Mouse (Mus musculus): ENCODE measurements around the gene Ulk4. TPM values are rescaled to one million over a fixed set of nuclear protein-coding genes. Genes with fewer than 3 reads are reported as not detected.

The Ulk4 gene
- polyA plus RNA-seq, 1 experiment, result 14.9 TPM

DNA sequence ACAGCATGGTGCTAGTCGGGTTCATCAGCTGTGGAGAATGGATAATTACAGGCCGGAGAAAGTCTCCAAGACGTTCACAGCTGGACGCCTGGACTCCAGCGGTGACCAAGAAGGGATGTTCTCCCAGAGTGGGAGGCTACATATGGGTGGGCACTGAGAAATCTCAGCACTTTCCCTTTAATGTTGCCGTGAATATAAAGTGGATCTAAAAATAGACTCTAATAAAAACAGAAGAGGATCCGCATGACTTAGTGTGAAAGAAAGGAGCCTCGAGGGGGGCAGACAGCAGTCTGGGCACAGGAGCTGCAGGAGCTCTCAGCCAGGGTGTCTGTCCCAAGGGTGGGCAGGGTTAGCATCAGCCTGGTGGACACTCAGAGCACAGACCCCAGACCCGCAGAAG is 288.9 kb downstream of the Ulk4 start:
- Histone ChIP-seq H3K4me1 (ENCODE audit: control insufficient read depth, insufficient read depth, low read length) (no peaks in the 10 kb centered on the region), H3K4me3 (replicated peaks; ENCODE audit: extremely low read depth, low read depth, low read length) (no peak overlapping the region)
- no peak for DNase-seq
- 55% methylated on average over 9 of the region's 9 CpGs for WGBS
- no peak for TF ChIP-seq CTCF (IDR thresholded peaks at IDR 0.05; ENCODE audit: insufficient read depth, low read length)
- no peak for TF ChIP-seq POLR2A (IDR thresholded peaks at IDR 0.05; ENCODE audit: borderline replicate concordance, extremely low read depth, low read depth, low read length)

DNA sequence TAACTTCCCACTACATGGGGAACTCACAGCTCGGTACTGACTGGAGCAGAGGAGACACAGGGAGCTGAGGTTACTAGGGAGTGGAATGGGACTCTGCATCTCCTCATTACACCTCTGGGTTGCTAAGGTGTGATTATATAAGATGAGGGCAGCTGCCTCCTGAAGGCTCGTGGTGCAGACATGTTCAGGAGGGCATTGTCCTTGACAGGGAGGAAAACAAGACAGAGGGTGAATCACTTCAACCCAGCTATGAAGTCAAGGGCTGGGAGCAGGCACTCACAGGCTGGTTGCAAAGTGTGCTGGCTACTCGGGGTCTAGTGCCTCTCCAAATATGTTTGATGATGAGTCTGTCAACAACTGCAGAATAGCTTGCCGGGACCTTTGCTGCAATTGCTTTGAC is 290.0 kb downstream of the Ulk4 start:
- no peak for TF ChIP-seq POLR2A (IDR thresholded peaks at IDR 0.05; ENCODE audit: borderline replicate concordance, extremely low read depth, low read depth, low read length)
- TF ChIP-seq CTCF (IDR thresholded peaks at IDR 0.05; ENCODE audit: insufficient read depth, low read length), result no peak
- Histone ChIP-seq H3K4me1 (ENCODE audit: control insufficient read depth, insufficient read depth, low read length) (no peaks in the 10 kb centered on the region), H3K4me3 (replicated peaks; ENCODE audit: extremely low read depth, low read depth, low read length) (no peak overlapping the region)
- WGBS, result 58% methylated on average over 4 of the region's 4 CpGs
- DNase-seq, result no peak

DNA sequence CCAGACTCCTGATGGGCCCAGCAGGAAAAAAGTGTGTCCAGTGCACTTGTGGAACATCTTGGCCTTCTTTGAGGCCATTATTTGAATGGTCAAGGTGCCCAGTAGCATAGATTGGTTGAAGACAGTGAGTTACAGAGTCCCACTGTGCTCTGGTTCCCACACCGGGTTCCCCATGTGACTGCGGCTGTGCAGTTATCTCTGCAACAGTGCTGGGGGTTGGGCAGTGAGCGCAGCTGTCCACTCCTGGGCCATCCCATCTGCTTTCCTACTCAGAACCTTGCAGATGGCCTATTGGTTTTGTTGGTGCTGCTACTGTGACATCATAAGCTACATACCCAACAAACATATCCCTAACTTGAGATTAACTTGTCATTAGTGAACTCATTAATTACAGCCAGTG is 290.7 kb downstream of the Ulk4 start:
- TF ChIP-seq CTCF (IDR thresholded peaks at IDR 0.05; ENCODE audit: insufficient read depth, low read length) (no peak), POLR2A (IDR thresholded peaks at IDR 0.05; ENCODE audit: borderline replicate concordance, extremely low read depth, low read depth, low read length) (no peak)
- no peak overlapping the region for H3K4me3 ChIP-seq (replicated peaks; ENCODE audit: extremely low read depth, low read depth, low read length)
- H3K4me1 ChIP-seq (ENCODE audit: control insufficient read depth, insufficient read depth, low read length), result no peaks in the 10 kb centered on the region
- WGBS, result 99% methylated on average over 3 of the region's 3 CpGs
- DNase-seq, result no peak

DNA sequence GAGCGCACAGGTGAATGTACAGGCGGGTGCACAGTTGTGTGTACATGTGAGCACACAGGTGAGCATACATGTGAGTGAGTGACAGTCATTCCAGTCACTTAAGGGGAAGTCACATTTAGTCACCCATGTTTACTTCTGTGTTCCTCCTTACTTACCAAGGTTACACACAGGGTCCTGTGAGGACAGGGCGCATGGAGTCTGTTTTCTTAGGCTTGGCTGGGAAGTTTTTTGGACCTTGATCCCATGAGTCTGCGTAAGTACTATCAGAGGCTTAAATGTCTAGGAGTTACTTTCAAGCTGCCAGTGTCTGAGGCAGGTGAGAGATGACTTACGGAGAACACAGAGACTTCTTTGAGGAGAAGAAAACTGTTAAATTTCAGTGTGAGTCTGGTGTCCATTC is 291.5 kb downstream of the Ulk4 start:
- no peak for TF ChIP-seq POLR2A (IDR thresholded peaks at IDR 0.05; ENCODE audit: borderline replicate concordance, extremely low read depth, low read depth, low read length)
- TF ChIP-seq CTCF (IDR thresholded peaks at IDR 0.05; ENCODE audit: insufficient read depth, low read length), result no peak
- WGBS, result 94% methylated on average over 5 of the region's 5 CpGs
- Histone ChIP-seq H3K4me3 (replicated peaks; ENCODE audit: extremely low read depth, low read depth, low read length) (no peak overlapping the region), H3K4me1 (ENCODE audit: control insufficient read depth, insufficient read depth, low read length) (no peaks in the 10 kb centered on the region)
- DNase-seq, result no peak

DNA sequence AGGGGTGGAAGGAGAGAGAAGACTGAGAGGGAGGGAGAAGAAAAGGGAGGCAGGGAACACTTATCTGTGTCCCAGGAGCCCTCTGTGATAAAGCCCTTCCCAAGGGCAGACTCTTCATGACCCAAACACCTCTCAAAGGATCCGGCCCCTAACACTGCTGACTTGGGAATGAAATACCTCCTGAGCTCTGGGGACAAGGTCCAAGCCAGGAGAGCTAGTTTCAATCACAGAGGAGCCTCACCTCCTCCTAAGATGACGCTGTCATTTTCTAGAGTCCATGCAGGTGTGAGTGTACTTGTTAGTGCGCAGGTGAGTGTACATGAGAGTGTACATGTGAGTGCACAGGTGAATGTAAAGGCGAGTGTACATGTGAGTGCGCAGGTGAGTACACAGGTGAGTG is 292.0 kb downstream of the Ulk4 start:
- WGBS, result 96% methylated on average over 5 of the region's 5 CpGs
- no peak for TF ChIP-seq POLR2A (IDR thresholded peaks at IDR 0.05; ENCODE audit: borderline replicate concordance, extremely low read depth, low read depth, low read length)
- TF ChIP-seq CTCF (IDR thresholded peaks at IDR 0.05; ENCODE audit: insufficient read depth, low read length), result no peak
- DNase-seq, result no peak
- H3K4me1 ChIP-seq (ENCODE audit: control insufficient read depth, insufficient read depth, low read length), result no peaks in the 10 kb centered on the region
- H3K4me3 ChIP-seq (replicated peaks; ENCODE audit: extremely low read depth, low read depth, low read length), result no peak overlapping the region

DNA sequence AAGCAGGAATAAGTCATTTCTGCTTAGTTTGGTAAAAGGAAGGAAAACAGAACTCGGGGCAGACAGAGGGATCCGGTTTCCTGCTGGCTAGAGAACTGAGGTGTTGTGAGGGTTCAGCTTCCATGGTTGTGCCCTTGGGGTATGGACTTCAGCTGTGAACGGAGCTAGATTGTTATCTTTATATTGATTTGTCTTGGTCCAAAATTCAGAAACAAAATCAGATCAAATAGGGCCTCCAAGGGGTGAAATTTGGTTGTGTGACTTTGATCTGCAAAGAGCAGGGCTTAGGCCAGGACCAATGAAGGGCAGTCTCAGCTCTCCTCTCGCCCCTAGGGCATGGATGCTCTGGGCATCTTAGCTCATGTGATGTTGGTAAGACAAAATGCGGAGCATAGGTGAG is 292.5 kb downstream of the Ulk4 start:
- Histone ChIP-seq H3K4me3 (replicated peaks; ENCODE audit: extremely low read depth, low read depth, low read length) (no peak overlapping the region), H3K4me1 (ENCODE audit: control insufficient read depth, insufficient read depth, low read length) (no peaks in the 10 kb centered on the region)
- TF ChIP-seq CTCF (IDR thresholded peaks at IDR 0.05; ENCODE audit: insufficient read depth, low read length), result no peak
- TF ChIP-seq POLR2A (IDR thresholded peaks at IDR 0.05; ENCODE audit: borderline replicate concordance, extremely low read depth, low read depth, low read length), result no peak
- DNase-seq, result no peak
- 78% methylated on average over 5 of the region's 5 CpGs for WGBS

DNA sequence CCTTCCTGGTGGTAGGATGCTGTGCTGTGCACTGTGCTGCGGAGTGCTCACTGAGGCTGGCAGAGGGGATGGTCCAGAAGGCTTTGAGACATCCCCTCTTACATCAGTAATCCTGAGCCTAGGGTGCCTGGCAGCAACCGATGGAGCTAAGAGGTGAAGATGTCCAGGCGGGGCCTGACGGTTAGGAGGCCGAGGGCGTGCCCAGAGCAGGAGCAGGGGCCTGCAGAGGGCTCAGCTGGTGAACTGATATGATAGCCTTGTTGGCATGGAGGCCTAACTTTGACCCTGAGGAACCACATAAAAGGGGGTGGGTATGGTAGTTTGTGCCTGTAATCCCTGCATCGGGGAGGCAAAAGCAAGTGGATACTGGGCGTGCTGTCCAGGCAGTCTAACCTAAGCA is 293.1 kb downstream of the Ulk4 start:
- no peak for TF ChIP-seq POLR2A (IDR thresholded peaks at IDR 0.05; ENCODE audit: borderline replicate concordance, extremely low read depth, low read depth, low read length)
- no peak for TF ChIP-seq CTCF (IDR thresholded peaks at IDR 0.05; ENCODE audit: insufficient read depth, low read length)
- H3K4me3 ChIP-seq (replicated peaks; ENCODE audit: extremely low read depth, low read depth, low read length), result no peak overlapping the region
- no peak for DNase-seq
- no peaks in the 10 kb centered on the region for H3K4me1 ChIP-seq (ENCODE audit: control insufficient read depth, insufficient read depth, low read length)
- WGBS, result 95% methylated on average over 8 of the region's 8 CpGs

DNA sequence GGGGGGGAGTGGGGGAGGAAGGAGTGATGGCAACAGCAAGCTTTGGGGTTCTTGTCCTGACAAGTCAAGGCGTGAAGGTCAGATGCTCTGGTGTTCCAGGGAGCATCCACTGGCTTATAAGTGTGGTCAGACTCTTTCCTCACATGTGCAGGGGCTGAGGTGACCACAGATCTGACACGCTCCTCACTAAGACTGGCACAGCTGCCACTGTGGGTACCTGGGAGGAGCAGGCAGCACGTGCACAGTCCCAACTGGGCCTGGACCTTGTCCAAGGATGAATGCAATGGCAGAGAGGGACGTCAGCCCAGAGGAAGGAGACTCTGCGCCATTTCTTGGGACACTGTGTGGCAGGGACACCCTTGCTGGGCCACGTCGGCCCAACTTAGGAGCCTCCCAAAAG is 295.2 kb downstream of the Ulk4 start:
- Histone ChIP-seq H3K4me3 (replicated peaks; ENCODE audit: extremely low read depth, low read depth, low read length) (no peak overlapping the region), H3K4me1 (ENCODE audit: control insufficient read depth, insufficient read depth, low read length) (no peaks in the 10 kb centered on the region)
- TF ChIP-seq POLR2A (IDR thresholded peaks at IDR 0.05; ENCODE audit: borderline replicate concordance, extremely low read depth, low read depth, low read length), result no peak
- no peak for TF ChIP-seq CTCF (IDR thresholded peaks at IDR 0.05; ENCODE audit: insufficient read depth, low read length)
- no peak for DNase-seq
- WGBS, result 75% methylated on average over 7 of the region's 7 CpGs

DNA sequence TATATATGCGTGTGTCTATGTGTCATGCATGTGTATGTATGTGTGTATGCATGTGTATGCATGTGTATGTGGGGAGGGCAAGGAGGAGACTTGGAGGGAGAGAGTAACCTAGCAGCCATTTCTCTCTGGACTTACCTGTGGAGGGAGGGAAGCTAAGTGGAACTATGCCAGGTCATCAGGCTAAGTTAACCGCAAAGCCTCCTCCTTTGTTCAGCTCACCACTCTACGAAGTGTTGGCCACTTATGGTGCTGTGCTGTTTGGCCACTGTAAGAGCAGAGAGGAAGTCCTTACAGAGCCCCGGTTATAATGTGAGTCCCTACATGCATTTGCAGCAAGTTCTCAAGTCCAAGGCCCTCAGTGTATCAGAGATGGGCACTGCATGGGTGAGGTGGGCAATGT is 300.1 kb downstream of the Ulk4 start:
- 75% methylated on average over 4 of the region's 4 CpGs for WGBS
- no peak for TF ChIP-seq POLR2A (IDR thresholded peaks at IDR 0.05; ENCODE audit: borderline replicate concordance, extremely low read depth, low read depth, low read length)
- no peak for TF ChIP-seq CTCF (IDR thresholded peaks at IDR 0.05; ENCODE audit: insufficient read depth, low read length)
- DNase-seq, result no peak
- peaks cover 2% of the 10 kb centered on the region; the same call in 1 of the 2 replicates for H3K4me1 ChIP-seq (ENCODE audit: control insufficient read depth, insufficient read depth, low read length)
- no peak overlapping the region for H3K4me3 ChIP-seq (replicated peaks; ENCODE audit: extremely low read depth, low read depth, low read length)

DNA sequence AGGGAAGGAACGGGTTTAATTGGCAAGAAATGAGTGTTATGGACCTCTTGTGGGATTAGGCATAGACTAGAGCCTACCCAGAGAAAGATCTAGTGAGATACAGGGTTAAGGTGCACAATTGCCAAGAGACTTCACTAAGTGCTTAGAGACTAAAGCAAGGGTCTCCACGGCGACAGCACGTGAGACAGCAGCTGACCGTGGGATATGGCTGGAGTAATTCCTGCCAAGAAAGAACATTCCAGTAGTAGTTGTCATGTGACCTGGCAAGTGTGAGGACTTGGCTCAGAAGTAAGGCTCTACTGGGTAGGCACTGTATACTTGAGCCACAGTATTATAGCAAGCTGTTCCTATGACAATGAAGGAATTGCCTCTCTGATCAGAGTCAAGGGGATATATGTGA is 300.8 kb downstream of the Ulk4 start:
- no peak for DNase-seq
- no peak overlapping the region for H3K4me3 ChIP-seq (replicated peaks; ENCODE audit: extremely low read depth, low read depth, low read length)
- H3K4me1 ChIP-seq (ENCODE audit: control insufficient read depth, insufficient read depth, low read length), result peaks cover 2% of the 10 kb centered on the region; the same call in 1 of the 2 replicates
- TF ChIP-seq CTCF (IDR thresholded peaks at IDR 0.05; ENCODE audit: insufficient read depth, low read length), result no peak
- WGBS, result 35% methylated on average over 5 of the region's 5 CpGs

DNA sequence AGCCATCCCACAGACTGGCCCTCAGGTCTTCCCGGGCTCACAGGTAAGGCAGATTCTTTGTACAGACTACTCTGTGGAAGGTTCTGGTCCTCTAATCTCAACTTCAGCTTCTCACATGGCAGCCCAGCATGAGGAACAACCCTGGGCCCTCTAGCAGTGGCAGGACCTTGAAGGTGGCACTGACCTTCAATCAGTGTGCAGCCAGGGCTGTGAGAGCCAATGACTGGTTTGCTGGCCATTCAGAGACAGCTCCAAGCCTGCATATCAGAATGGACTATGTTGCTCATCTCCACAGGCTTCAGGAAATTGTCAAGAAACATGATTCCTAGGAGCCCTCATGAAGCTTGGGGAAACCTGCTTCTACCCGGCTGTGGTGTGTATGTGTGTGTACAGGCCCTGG is 302.8 kb downstream of the Ulk4 start:
- WGBS, result 91% methylated on average over 2 of the region's 2 CpGs
- no peak overlapping the region for H3K4me3 ChIP-seq (replicated peaks; ENCODE audit: extremely low read depth, low read depth, low read length)
- DNase-seq, result no peak
- TF ChIP-seq POLR2A (IDR thresholded peaks at IDR 0.05; ENCODE audit: borderline replicate concordance, extremely low read depth, low read depth, low read length), result no peak
- TF ChIP-seq CTCF (IDR thresholded peaks at IDR 0.05; ENCODE audit: insufficient read depth, low read length), result no peak
- H3K4me1 ChIP-seq (ENCODE audit: control insufficient read depth, insufficient read depth, low read length), result peaks cover 2% of the 10 kb centered on the region; the same call in 1 of the 2 replicates

Data from lung, adult 2 months (tissue).